Mouse (Mus musculus) G1E (cell line): ENCODE measurements at regions not wholly inside any gene's neighbourhood (a gene's known extent, or its start where the extent isn't known, plus 50 kb on each side); places are given as distances from the start of the nearest gene placed in this dataset.

Source experiments
- CTCF ChIP-seq: IDR thresholded peaks from 2 replicates; pipeline ENCODE4 v1.5.1; 2012; ENCODE audit warnings: low read depth, low read length, inconsistent platforms, mixed read lengths
- GATA1 ChIP-seq: IDR thresholded peaks from 2 replicates; pipeline ENCODE4 v1.6.1; 2012; ENCODE audit warnings: borderline replicate concordance, low read length, inconsistent platforms, mixed read lengths
- GATA2 ChIP-seq: IDR thresholded peaks from 2 replicates; pipeline ENCODE4 v1.6.1; 2012; ENCODE audit warnings: low read depth, low read length, inconsistent platforms, borderline replicate concordance
- POLR2AphosphoS5 ChIP-seq: IDR thresholded peaks from 2 replicates; pipeline ENCODE4 v1.6.1; 2012; ENCODE audit warnings: low read depth, low read length, inconsistent platforms; ENCODE audit not compliant: insufficient replicate concordance
- TAL1 ChIP-seq: conservative IDR thresholded peaks from 2 replicates; pipeline ENCODE4 v1.6.1; 2012; ENCODE audit warnings: low read depth, low read length, inconsistent platforms, mixed read lengths

DNA sequence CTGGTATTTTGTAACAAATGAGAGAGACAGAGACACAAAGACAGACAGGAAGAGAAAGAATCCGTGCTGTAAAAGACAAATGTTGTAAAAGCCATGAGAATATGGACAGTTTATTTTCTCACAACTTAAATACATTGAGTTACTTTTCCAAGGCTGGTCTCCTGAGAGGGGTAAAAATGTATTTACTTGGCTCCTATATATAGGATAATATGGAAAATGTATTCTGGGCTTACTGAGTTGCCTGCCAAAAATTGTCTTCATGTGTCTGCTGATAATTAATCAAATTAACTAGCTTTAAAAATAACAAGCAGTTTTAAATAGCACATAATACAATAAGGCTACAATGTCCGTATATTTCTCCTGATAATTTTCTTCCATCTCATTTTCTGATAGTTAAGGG lies 216.2 kb upstream of the Nrip1 start:
- TF ChIP-seq CTCF (no peak), GATA1 (no peak), TAL1 (no peak), POLR2AphosphoS5 (no peak), GATA2 (no peak)
